In genomic region chr19:37265333-37266103, GRCm38 (mm10) we compare ENCODE assay signal across 8 mouse cellular contexts. TPM values are rescaled to one million over a fixed set of nuclear protein-coding genes. Genes with fewer than 3 reads are reported as not detected.
A peak's percentile ranks its signal among the peaks of the same experiment; 100 is the strongest.
DNase-seq lines count a peak whose midpoint lies in the region; ATAC-seq and TF ChIP-seq lines count a peak whose summit lies in the region.

No protein-coding gene starts in this region.

- no peak for TF ChIP-seq POLR2A in heart, adult 2 months (IDR thresholded peaks at IDR 0.05; ENCODE audit: insufficient read depth, low read depth, low read length)
- TF ChIP-seq POLR2A in myocyte (IDR thresholded peaks at IDR 0.05; ENCODE audit: insufficient read length, low read depth), result no peak

- H3K27me3 ChIP-seq in heart, adult 2 months (ENCODE audit: control insufficient read depth, insufficient read depth, low read length), result no peaks in the 10 kb centered on the region
- no peaks in the 10 kb centered on the region for H3K27me3 ChIP-seq in kidney, embryonic 14.5 days (ENCODE audit: control insufficient read depth, insufficient read depth, low read length)
- no peaks in the 10 kb centered on the region for H3K27me3 ChIP-seq in myocyte (ENCODE audit: control insufficient read depth, insufficient read depth, insufficient read length)

- no peak overlapping the region for H3K4me3 ChIP-seq in heart, adult 2 months
- no peak overlapping the region for H3K4me3 ChIP-seq in kidney, embryonic 14.5 days (ENCODE audit: low read length)
- no peak overlapping the region for H3K4me3 ChIP-seq in myocyte

- peak; percentile 77; the same call in 1 of the 2 replicates for ATAC-seq in kidney, embryonic 14.5 days (ENCODE audit: low FRiP score, low TSS enrichment)

- H3K4me2 ChIP-seq in kidney, embryonic 14.5 days (replicated peaks; ENCODE audit: low read depth, low read length), result no peak overlapping the region
- H3K4me2 ChIP-seq in myocyte (ENCODE audit: low read depth), result peak overlapping the region; percentile 55

- DNase-seq in 3134 (ENCODE audit: extremely low read depth, insufficient read length, low spot score) (peak; percentile 41), liver (peak; percentile 90)
- peak; percentile 93 for DNase-seq in adrenal gland, postnatal 10 days
- DNase-seq in embryo, embryonic 9.5 days (ENCODE audit: extremely low spot score), result peak; percentile 62
- DNase-seq in heart, adult 2 months, result peak; percentile 80 to 90
- DNase-seq in spleen, postnatal 36 days (ENCODE audit: low spot score in 2 of 2), result peak; percentile 63 to 72

- no peaks in the 10 kb centered on the region for H3K9me3 ChIP-seq in kidney, embryonic 14.5 days (ENCODE audit: control insufficient read depth, low read length)

- H3ac ChIP-seq in myocyte (ENCODE audit: control insufficient read depth, insufficient read length), result no peak overlapping the region

- peaks cover 1% of the 10 kb centered on the region for H3K4me1 ChIP-seq in heart, adult 2 months (ENCODE audit: control insufficient read depth, insufficient read depth, low read length)
- no peaks in the 10 kb centered on the region for H3K4me1 ChIP-seq in kidney, embryonic 14.5 days (ENCODE audit: control insufficient read depth, insufficient read depth, low read length)

- H3K79me2 ChIP-seq in heart, adult 2 months (replicated peaks; ENCODE audit: control insufficient read depth, insufficient read depth, low read length), result no peaks in the 10 kb centered on the region
- no peaks in the 10 kb centered on the region for H3K79me2 ChIP-seq in myocyte (ENCODE audit: control insufficient read depth, insufficient read depth)

- TF ChIP-seq EP300 in heart, adult 2 months (IDR thresholded peaks at IDR 0.05; ENCODE audit: insufficient read depth, low read depth, low read length), result peak; percentile 93

- H3K27ac ChIP-seq in heart, adult 2 months, result no peak overlapping the region
- H3K27ac ChIP-seq in kidney, embryonic 14.5 days (ENCODE audit: low read depth, low read length), result no peak overlapping the region

- no peaks in the 10 kb centered on the region for H3K36me3 ChIP-seq in heart, adult 2 months (ENCODE audit: control insufficient read depth, insufficient read depth, low read length)
- peaks cover 10% of the 10 kb centered on the region for H3K36me3 ChIP-seq in kidney, embryonic 14.5 days (ENCODE audit: control insufficient read depth, insufficient read depth, low read length)
- H3K36me3 ChIP-seq in myocyte (ENCODE audit: control insufficient read depth, insufficient read depth), result peaks cover 3% of the 10 kb centered on the region

- H3K9ac ChIP-seq in heart, adult 2 months (ENCODE audit: low read depth, low read length), result no peak overlapping the region; the same call in 1 of the 2 replicates
- no peak overlapping the region for H3K9ac ChIP-seq in kidney, embryonic 14.5 days (ENCODE audit: low read depth, low read length)

- peak; percentile 94 for TF ChIP-seq CTCF in heart, adult 2 months (IDR thresholded peaks at IDR 0.05)

- intact Hi-C loops in heart, adult 2 months (cut with DNase I), result loop anchor here (2.0 to 5.0 kb wide), 2 partner anchors 112 to 215 kb away; partner anchors contain the start of gene Kif11

- WGBS in heart, adult 2 months, result 29% methylated on average over 10 of the region's 10 CpGs
- 37% methylated on average over 10 of the region's 10 CpGs for WGBS in kidney, embryonic 14.5 days

TF ChIP-seq in myocyte, 11 proteins besides CTCF, POLR2A, EP300 and RAD21:
- TF ChIP-seq REST (IDR thresholded peaks at IDR 0.05; ENCODE audit: insufficient read depth, insufficient read length) (no peak), E2F4 (IDR thresholded peaks at IDR 0.05; ENCODE audit: insufficient read depth) (no peak), CEBPB (IDR thresholded peaks at IDR 0.05; ENCODE audit: insufficient read depth, poor library complexity, severe bottlenecking) (no peak), MAX (IDR thresholded peaks at IDR 0.05; ENCODE audit: low read depth) (no peak), TCF3 (IDR thresholded peaks at IDR 0.05; ENCODE audit: insufficient read length, low read depth) (no peak), SRF (IDR thresholded peaks at IDR 0.05; ENCODE audit: control insufficient read depth, insufficient read length, low read depth) (no peak), POLR2AphosphoS2 (IDR thresholded peaks at IDR 0.05; ENCODE audit: insufficient read length, low read depth) (no peak)

RNA-seq across cellular contexts. Expression of gene Cpeb3, which starts 57.1 kb away (rescaled TPM):
- total RNA-seq in adrenal gland, postnatal 10 days (2021), result 10 to 100 TPM; 14.2 to 26.8 TPM
- 10 to 100 TPM; 78.9 to 96.9 TPM for total RNA-seq in heart, adult 2 months (2021)
- polyA plus RNA-seq in heart, adult 2 months (2012; rRNA removed), result 35.6 and 53.9 TPM in 2 replicates
- polyA plus RNA-seq in kidney, embryonic 14.5 days (2014; fragmentation: Nextera tagmentation; extraction: Ambion mirVana), result 0.83 and 1.0 TPM in 2 replicates
- polyA plus RNA-seq in myocyte (2012; fragmentation: generic; extraction: Trizol), result 2.6 TPM

RNA-seq across cellular contexts. Expression of gene March5, which starts 58.2 kb away (rescaled TPM):
- total RNA-seq in adrenal gland, postnatal 10 days (2021), result 100 to 1,000 TPM; 145 to 152 TPM
- 10 to 100 TPM; 79.7 to 84.8 TPM for total RNA-seq in heart, adult 2 months (2021)
- polyA plus RNA-seq in heart, adult 2 months (2012; rRNA removed), result 32.6 and 57.7 TPM in 2 replicates
- polyA plus RNA-seq in kidney, embryonic 14.5 days (2014; fragmentation: Nextera tagmentation; extraction: Ambion mirVana), result 98.4 and 119 TPM in 2 replicates
- polyA plus RNA-seq in myocyte (2012; fragmentation: generic; extraction: Trizol), result 73.5 TPM

Comparison
In these comparisons a context has a peak if more than half of its experiments do, and no peak if none do; other contexts are left out.
1. DNase-seq: peak in every context shown above with its lines; median percentile 93 in adrenal gland, postnatal 10 days; 90 in liver; 85 in heart, adult 2 months; 68 in spleen, postnatal 36 days; 62 in embryo, embryonic 9.5 days; 41 in 3134.
2. RNA of gene Cpeb3, which starts 57.1 kb away (polyA plus RNA-seq): 35.6 to 53.9 TPM in heart, adult 2 months; 2.6 TPM in myocyte (single experiment) and 0.83 to 1.0 TPM in kidney, embryonic 14.5 days; every median in the first group is over 10 times any median in the second.